Mouse (Mus musculus): ENCODE data around the gene Maml2. TPM values are rescaled to one million over a fixed set of nuclear protein-coding genes. Genes with fewer than 3 reads are reported as not detected.

The Maml2 gene
- polyA plus RNA-seq, 1 experiment from 2014 or later = 9.8 TPM

DNA sequence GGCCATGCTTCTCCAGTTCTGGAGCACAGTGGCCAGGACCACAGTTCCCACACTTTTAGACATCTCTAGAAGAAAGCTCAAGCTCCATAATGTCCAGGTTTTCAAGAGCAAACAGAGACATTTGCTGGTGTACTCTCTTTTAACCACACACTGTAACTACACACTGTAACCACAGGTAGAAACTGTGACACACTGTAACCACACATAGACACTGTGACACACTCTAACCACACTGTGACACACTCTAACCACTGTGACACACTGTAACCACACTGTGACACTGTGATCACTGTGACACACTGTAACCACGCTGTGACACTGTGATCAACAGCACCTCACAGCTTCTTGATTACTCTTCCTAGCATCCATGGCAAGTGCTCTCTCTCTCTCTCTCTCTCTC, 148.5 kb downstream of the Maml2 start:
- no peak overlapping the region for H3K4me3 ChIP-seq (ENCODE audit: low read depth, low read length)
- no peak overlapping the region for H3K4me2 ChIP-seq (ENCODE audit: low read depth, low read length)
- peaks cover 12% of the 10 kb centered on the region; the same call in 1 of the 2 replicates for H3K4me1 ChIP-seq (ENCODE audit: control insufficient read depth, insufficient read depth, low read length)
- no peaks in the 10 kb centered on the region for H3K36me3 ChIP-seq (ENCODE audit: control insufficient read depth, insufficient read depth, low read length)
- no peaks in the 10 kb centered on the region for H3K27me3 ChIP-seq (replicated peaks; ENCODE audit: control insufficient read depth, insufficient read depth, low read length)
- H3K9ac ChIP-seq (ENCODE audit: low read depth, low read length) = no peak overlapping the region
- H3K9me3 ChIP-seq (ENCODE audit: control insufficient read depth, low read length) = no peaks in the 10 kb centered on the region
- no peak overlapping the region for H3K27ac ChIP-seq (replicated peaks; ENCODE audit: low read depth, low read length)
- no peak for ATAC-seq (ENCODE audit: low read depth)
- no peak for DNase-seq (ENCODE audit: low spot score)
- 95% methylated on average over 1 of the region's 1 CpGs for WGBS

DNA sequence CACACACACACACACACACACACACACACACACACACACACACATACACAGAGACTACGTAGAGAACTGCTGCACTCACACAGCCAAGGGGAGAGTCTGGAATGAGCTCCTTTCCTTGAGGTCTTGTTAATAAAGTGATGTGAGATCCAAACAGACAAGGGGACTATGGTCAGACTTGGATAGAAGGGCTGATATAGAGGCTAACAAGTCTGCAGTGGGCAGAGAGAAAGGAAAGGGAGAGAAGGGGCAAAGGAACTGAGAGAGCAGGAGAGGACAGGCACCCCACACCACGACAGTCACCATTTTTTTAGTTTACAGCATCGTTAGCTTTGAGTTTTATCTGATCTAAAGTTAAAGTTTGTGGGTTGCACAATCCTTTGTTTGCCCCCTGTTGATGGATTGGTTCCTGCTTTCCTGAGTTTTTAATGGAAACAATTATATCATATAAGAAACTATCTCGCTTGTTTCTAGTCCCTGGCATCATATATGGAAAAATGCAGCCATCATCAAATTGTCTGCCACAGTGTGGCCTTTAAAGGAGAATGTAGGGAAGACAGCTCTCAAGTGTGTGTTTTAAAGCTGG, 149.0 kb downstream of the Maml2 start, which contains the start of gene Gm17571:
Gene Gm17571 (minus strand): TSS at position 51 of the 583 bp plus-strand sequence.
- H3K27ac ChIP-seq (replicated peaks; ENCODE audit: low read depth, low read length) = no peak within 1 kb of the TSS
- ATAC-seq (ENCODE audit: low read depth) = no peak
- DNase-seq (ENCODE audit: low spot score) = no peak

DNA sequence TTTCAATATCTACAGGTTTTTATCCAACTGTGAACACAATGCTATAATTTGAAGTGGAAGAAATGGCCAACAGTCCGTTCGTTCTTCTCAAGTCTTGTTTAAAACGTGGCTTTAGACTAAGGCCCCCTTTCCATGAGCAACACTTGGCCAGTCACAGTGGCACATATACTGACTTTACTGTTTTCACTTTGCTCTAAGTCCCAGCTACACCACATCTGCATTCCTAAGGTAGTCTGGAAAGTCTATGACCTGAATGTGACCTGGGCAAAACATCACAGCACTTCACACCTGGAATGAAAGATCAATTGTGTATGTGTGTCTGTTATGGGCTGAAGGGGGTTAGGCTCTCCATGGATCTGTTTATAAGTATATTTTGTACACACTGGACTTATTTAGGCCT, 151.0 kb downstream of the Maml2 start:
- H3K27ac ChIP-seq (replicated peaks; ENCODE audit: low read depth, low read length) = no peak overlapping the region
- no peak for ATAC-seq (ENCODE audit: low read depth)

More for the DNA sequence above, 149.0 kb downstream of the Maml2 start, which contains the start of gene Gm17571:
- no peak within 1 kb of the TSS for H3K9ac ChIP-seq (ENCODE audit: low read depth, low read length)
- H3K9me3 ChIP-seq (ENCODE audit: control insufficient read depth, low read length) = no peaks in the 10 kb centered on the region
- H3K36me3 ChIP-seq (ENCODE audit: control insufficient read depth, insufficient read depth, low read length) = no peaks in the 10 kb centered on the region
- no peak within 1 kb of the TSS for H3K4me3 ChIP-seq (ENCODE audit: low read depth, low read length)
- H3K4me2 ChIP-seq (ENCODE audit: low read depth, low read length) = no peak within 1 kb of the TSS
- H3K4me1 ChIP-seq (ENCODE audit: control insufficient read depth, insufficient read depth, low read length) = peaks cover 12% of the 10 kb centered on the region; the same call in 1 of the 2 replicates
- no peaks in the 10 kb centered on the region for H3K27me3 ChIP-seq (replicated peaks; ENCODE audit: control insufficient read depth, insufficient read depth, low read length)
- WGBS = 64% methylated on average over 4 of the region's 4 CpGs

DNA sequence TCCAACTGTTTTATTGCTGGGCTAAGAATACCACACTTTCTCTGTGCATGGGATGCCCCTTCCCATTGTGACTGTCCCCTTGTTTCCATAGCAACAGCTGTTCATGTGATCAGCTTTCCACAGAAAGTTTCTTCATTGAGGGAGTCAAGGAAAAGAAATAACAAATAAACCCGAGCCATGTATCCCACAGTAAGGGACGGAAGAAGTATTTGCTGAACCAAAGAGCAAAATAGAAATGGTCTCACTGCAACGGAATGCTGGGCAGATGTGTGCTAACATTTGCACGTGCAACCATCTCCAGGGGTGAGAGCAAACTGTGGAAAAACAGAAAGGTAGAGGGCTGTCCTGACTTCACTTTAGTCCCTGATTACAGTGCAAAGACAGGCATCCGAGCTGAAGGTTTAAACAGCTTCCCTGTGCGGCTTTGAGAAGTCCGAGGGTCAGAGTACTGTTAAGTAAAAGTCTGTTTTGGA, 156.9 kb downstream of the Maml2 start:
- H3K36me3 ChIP-seq (ENCODE audit: control insufficient read depth, insufficient read depth, low read length) = no peaks in the 10 kb centered on the region
- no peaks in the 10 kb centered on the region for H3K9me3 ChIP-seq (ENCODE audit: control insufficient read depth, low read length)
- peaks cover 20% of the 10 kb centered on the region for H3K4me1 ChIP-seq (ENCODE audit: control insufficient read depth, insufficient read depth, low read length)
- no peaks in the 10 kb centered on the region for H3K27me3 ChIP-seq (replicated peaks; ENCODE audit: control insufficient read depth, insufficient read depth, low read length)
- DNase-seq (ENCODE audit: low spot score) (peak; percentile 52), ATAC-seq (ENCODE audit: low read depth) (peak; percentile 79; the same call in 1 of the 2 replicates)
- 23% methylated on average over 7 of the region's 7 CpGs for WGBS
- H3K27ac ChIP-seq (replicated peaks; ENCODE audit: low read depth, low read length) = peak overlapping the region; percentile 58
- no peak overlapping the region for H3K4me2 ChIP-seq (ENCODE audit: low read depth, low read length)
- H3K9ac ChIP-seq (ENCODE audit: low read depth, low read length) = no peak overlapping the region
- H3K4me3 ChIP-seq (ENCODE audit: low read depth, low read length) = no peak overlapping the region

More for the DNA sequence above, 151.0 kb downstream of the Maml2 start:
- WGBS = 78% methylated on average over 3 of the region's 3 CpGs
- Histone ChIP-seq H3K4me2 (ENCODE audit: low read depth, low read length) (no peak overlapping the region), H3K9ac (ENCODE audit: low read depth, low read length) (no peak overlapping the region), H3K4me3 (ENCODE audit: low read depth, low read length) (no peak overlapping the region), H3K9me3 (ENCODE audit: control insufficient read depth, low read length) (no peaks in the 10 kb centered on the region), H3K27me3 (replicated peaks; ENCODE audit: control insufficient read depth, insufficient read depth, low read length) (no peaks in the 10 kb centered on the region), H3K4me1 (ENCODE audit: control insufficient read depth, insufficient read depth, low read length) (peaks cover 9% of the 10 kb centered on the region; the same call in 1 of the 2 replicates), H3K36me3 (ENCODE audit: control insufficient read depth, insufficient read depth, low read length) (no peaks in the 10 kb centered on the region)
- DNase-seq (ENCODE audit: low spot score) = no peak

DNA sequence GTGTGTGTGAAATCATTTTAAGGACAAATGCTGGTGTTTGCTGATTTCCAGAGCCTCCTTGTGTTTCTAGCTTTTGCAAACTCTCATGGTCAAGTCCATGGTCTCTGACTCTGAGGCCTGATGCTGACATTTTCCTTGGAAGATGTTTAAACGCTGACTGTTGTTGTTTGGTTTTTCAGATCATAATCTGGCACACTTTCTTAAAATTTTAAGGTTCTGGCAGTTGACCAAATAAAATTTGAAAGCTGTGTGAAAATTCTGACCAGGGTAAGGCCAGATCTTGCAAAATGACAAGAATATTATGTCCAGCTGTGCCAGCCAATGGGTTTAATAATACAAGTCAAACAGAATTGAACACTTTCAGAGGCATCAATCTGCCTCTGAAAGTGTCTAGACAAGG, 157.5 kb downstream of the Maml2 start:
- H3K4me2 ChIP-seq (ENCODE audit: low read depth, low read length) = no peak overlapping the region
- H3K4me3 ChIP-seq (ENCODE audit: low read depth, low read length) = no peak overlapping the region
- ATAC-seq (ENCODE audit: low read depth) (no peak), DNase-seq (ENCODE audit: low spot score) (no peak)
- no peaks in the 10 kb centered on the region for H3K36me3 ChIP-seq (ENCODE audit: control insufficient read depth, insufficient read depth, low read length)
- H3K27ac ChIP-seq (replicated peaks; ENCODE audit: low read depth, low read length) = peak overlapping the region; percentile 58; the same call in 1 of the 2 replicates
- H3K9ac ChIP-seq (ENCODE audit: low read depth, low read length) = no peak overlapping the region
- H3K9me3 ChIP-seq (ENCODE audit: control insufficient read depth, low read length) = no peaks in the 10 kb centered on the region
- peaks cover 20% of the 10 kb centered on the region for H3K4me1 ChIP-seq (ENCODE audit: control insufficient read depth, insufficient read depth, low read length)
- 47% methylated on average over 1 of the region's 1 CpGs for WGBS
- no peaks in the 10 kb centered on the region for H3K27me3 ChIP-seq (replicated peaks; ENCODE audit: control insufficient read depth, insufficient read depth, low read length)

DNA sequence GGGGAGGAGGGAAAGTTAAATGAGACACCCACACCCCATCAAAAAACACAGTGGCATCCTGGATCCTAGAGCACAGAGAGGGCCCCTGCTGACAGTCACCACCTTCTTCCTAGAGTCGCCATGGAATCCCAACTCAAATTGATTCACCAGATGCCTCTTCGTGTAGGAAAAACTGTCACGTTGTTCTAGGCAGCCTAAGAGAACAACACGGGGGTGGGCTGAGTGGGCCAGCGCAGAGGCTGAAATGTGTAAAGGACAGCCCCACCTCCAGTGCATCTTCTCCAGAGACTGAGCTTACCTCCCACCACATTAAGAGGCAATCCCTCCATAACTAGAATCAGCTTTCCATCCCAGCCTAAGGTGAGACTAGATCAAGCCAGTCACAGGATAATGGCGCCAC, 160.0 kb downstream of the Maml2 start:
- Histone ChIP-seq H3K27me3 (replicated peaks; ENCODE audit: control insufficient read depth, insufficient read depth, low read length) (no peaks in the 10 kb centered on the region), H3K27ac (replicated peaks; ENCODE audit: low read depth, low read length) (no peak overlapping the region), H3K9ac (ENCODE audit: low read depth, low read length) (no peak overlapping the region), H3K4me2 (ENCODE audit: low read depth, low read length) (no peak overlapping the region), H3K9me3 (ENCODE audit: control insufficient read depth, low read length) (no peaks in the 10 kb centered on the region), H3K4me1 (ENCODE audit: control insufficient read depth, insufficient read depth, low read length) (peaks cover 20% of the 10 kb centered on the region), H3K36me3 (ENCODE audit: control insufficient read depth, insufficient read depth, low read length) (no peaks in the 10 kb centered on the region), H3K4me3 (ENCODE audit: low read depth, low read length) (no peak overlapping the region)
- no peak for DNase-seq (ENCODE audit: low spot score)
- no peak for ATAC-seq (ENCODE audit: low read depth)
- WGBS = 84% methylated on average over 6 of the region's 6 CpGs

DNA sequence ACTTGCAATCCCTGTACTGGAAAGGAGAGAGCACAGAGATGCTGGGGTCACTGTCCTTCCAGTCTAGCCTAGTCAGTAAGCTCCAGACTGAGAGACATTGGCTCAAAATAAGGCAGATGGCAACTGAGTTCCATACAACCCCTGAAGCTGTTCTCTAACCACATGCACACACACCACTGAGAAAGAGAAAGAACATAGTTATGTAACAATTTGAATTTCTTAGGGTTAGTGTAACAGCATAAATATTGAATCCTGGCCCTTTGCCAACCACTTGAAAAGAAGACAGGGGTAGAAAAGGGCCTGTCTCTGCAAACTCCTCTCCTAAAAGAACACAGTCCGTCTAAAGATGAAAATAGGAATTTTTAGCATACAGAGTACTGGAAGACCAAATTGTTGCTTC, 161.6 kb downstream of the Maml2 start:
- DNase-seq (ENCODE audit: low spot score) (no peak), ATAC-seq (ENCODE audit: low read depth) (no peak)
- Histone ChIP-seq H3K9me3 (ENCODE audit: control insufficient read depth, low read length) (no peaks in the 10 kb centered on the region), H3K4me1 (ENCODE audit: control insufficient read depth, insufficient read depth, low read length) (peaks cover 17% of the 10 kb centered on the region; the same call in 1 of the 2 replicates), H3K4me3 (ENCODE audit: low read depth, low read length) (no peak overlapping the region), H3K9ac (ENCODE audit: low read depth, low read length) (no peak overlapping the region), H3K27me3 (replicated peaks; ENCODE audit: control insufficient read depth, insufficient read depth, low read length) (no peaks in the 10 kb centered on the region), H3K36me3 (ENCODE audit: control insufficient read depth, insufficient read depth, low read length) (no peaks in the 10 kb centered on the region), H3K4me2 (ENCODE audit: low read depth, low read length) (no peak overlapping the region), H3K27ac (replicated peaks; ENCODE audit: low read depth, low read length) (no peak overlapping the region)
- WGBS = 53% methylated on average over 1 of the region's 1 CpGs

DNA sequence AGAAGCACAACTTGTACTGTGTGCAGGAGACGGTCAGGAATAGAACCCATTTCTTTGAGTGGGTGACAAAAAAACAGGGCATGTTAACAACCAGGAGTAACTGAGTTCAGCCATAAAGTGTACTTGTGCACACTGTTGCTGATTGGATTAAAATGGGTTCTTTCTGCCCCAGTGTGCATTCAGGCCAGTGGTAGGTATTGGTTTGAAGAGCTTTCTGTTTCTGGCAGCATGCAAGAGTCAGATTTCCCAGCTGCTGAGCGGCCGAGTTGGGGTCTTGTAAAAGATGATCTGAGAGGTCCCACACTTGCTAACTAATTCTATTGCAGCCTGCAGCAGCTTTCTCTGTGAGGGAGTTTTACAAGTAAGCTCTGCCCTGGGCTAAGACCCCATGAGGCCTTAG, 162.3 kb downstream of the Maml2 start:
- Histone ChIP-seq H3K9me3 (ENCODE audit: control insufficient read depth, low read length) (no peaks in the 10 kb centered on the region), H3K4me1 (ENCODE audit: control insufficient read depth, insufficient read depth, low read length) (peaks cover 13% of the 10 kb centered on the region; the same call in 1 of the 2 replicates), H3K9ac (ENCODE audit: low read depth, low read length) (no peak overlapping the region), H3K27ac (replicated peaks; ENCODE audit: low read depth, low read length) (no peak overlapping the region), H3K4me2 (ENCODE audit: low read depth, low read length) (no peak overlapping the region), H3K4me3 (ENCODE audit: low read depth, low read length) (no peak overlapping the region), H3K27me3 (replicated peaks; ENCODE audit: control insufficient read depth, insufficient read depth, low read length) (no peaks in the 10 kb centered on the region), H3K36me3 (ENCODE audit: control insufficient read depth, insufficient read depth, low read length) (no peaks in the 10 kb centered on the region)
- DNase-seq (ENCODE audit: low spot score) (no peak), ATAC-seq (ENCODE audit: low read depth) (no peak)
- WGBS = 64% methylated on average over 3 of the region's 3 CpGs

DNA sequence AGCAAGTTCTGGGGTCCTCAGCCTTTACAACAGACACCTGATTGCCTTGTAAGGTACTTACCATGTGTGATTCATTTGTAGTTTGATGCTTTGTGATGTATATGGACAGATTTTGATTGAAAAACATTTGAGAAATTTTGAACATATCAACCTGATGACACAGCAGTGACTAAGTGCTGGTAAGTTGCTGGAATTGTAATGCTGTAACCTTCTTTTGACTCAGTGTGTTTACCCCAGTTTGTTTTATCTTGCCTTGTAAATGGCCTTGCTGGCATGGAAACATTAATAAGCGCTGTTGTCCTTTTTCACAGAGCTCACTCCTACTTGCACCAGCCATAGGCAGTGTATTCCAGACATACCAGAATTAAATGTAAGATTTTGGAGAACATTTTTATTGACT, 163.2 kb downstream of the Maml2 start:
- Histone ChIP-seq H3K4me2 (ENCODE audit: low read depth, low read length) (no peak overlapping the region), H3K4me3 (ENCODE audit: low read depth, low read length) (no peak overlapping the region), H3K36me3 (ENCODE audit: control insufficient read depth, insufficient read depth, low read length) (no peaks in the 10 kb centered on the region), H3K27ac (replicated peaks; ENCODE audit: low read depth, low read length) (no peak overlapping the region), H3K27me3 (replicated peaks; ENCODE audit: control insufficient read depth, insufficient read depth, low read length) (no peaks in the 10 kb centered on the region), H3K9ac (ENCODE audit: low read depth, low read length) (no peak overlapping the region), H3K4me1 (ENCODE audit: control insufficient read depth, insufficient read depth, low read length) (peaks cover 12% of the 10 kb centered on the region), H3K9me3 (ENCODE audit: control insufficient read depth, low read length) (no peaks in the 10 kb centered on the region)
- DNase-seq (ENCODE audit: low spot score) (no peak), ATAC-seq (ENCODE audit: low read depth) (no peak)
- 96% methylated on average over 1 of the region's 1 CpGs for WGBS

Measured in embryonic facial prominence, embryonic 14.5 days (tissue).